Mouse (Mus musculus) midbrain, postnatal 0 days (tissue): ENCODE data around the gene Kiss1r. TPM values are rescaled to one million over a fixed set of nuclear protein-coding genes. Genes with fewer than 3 reads are reported as not detected.
A peak's percentile ranks its signal among the peaks of the same experiment; 100 is the strongest.

Experiments used
- ATAC-seq: fragments of 200-750 bp; cut with Nextera tagmentation; 2 replicates; pipeline ENCODE4 v1.8.0; 2017; ENCODE audit warnings: moderate number of reproducible peaks, mild to moderate bottlenecking, moderate TSS enrichment, moderate library complexity; ENCODE audit not compliant: low FRiP score
- DNase-seq: peaks from one replicate; pipeline ENCODE4 v3.0.0-alpha.2; 2015; ENCODE audit warnings: low spot score
- H3K27ac ChIP-seq: fragments of 300-500 bp; sonication (generic); 2 replicates; pipeline ENCODE4 v1.5.1; 2014; ENCODE audit warnings: low read depth, mild to moderate bottlenecking, low read length, mixed read lengths
- H3K27me3 ChIP-seq: fragments of 300-500 bp; sonication (generic); 2 replicates; pipeline ENCODE4 v1.6.1; 2014; ENCODE audit warnings: low read length, control low read depth, mixed read lengths; ENCODE audit not compliant: insufficient read depth
- H3K36me3 ChIP-seq: fragments of 300-500 bp; sonication (generic); 2 replicates; pipeline ENCODE4 v1.6.1; 2014; ENCODE audit warnings: low read length, control low read depth, mixed read lengths; ENCODE audit not compliant: insufficient read depth
- H3K4me1 ChIP-seq: fragments of 300-500 bp; sonication (generic); 2 replicates; pipeline ENCODE4 v1.6.1; 2014; ENCODE audit warnings: mild to moderate bottlenecking, control low read depth, antibody characterized with exemption, low read length, mixed read lengths; ENCODE audit not compliant: insufficient read depth
- H3K4me2 ChIP-seq: fragments of 300-500 bp; sonication (generic); 2 replicates; pipeline ENCODE4 v1.6.1; 2014; ENCODE audit warnings: low read depth, mild to moderate bottlenecking, low read length, mixed read lengths; ENCODE audit not compliant: poor library complexity, severe bottlenecking
- H3K4me3 ChIP-seq: fragments of 300-500 bp; sonication (generic); 2 replicates; pipeline ENCODE4 v1.5.1; 2014; ENCODE audit warnings: low read depth, mild to moderate bottlenecking, low read length, moderate library complexity
- H3K9ac ChIP-seq: fragments of 300-500 bp; sonication (generic); replicated peaks from 2 replicates; pipeline ENCODE4 v1.6.1; 2014; ENCODE audit warnings: mild to moderate bottlenecking, low read length, moderate library complexity, mixed read lengths; ENCODE audit not compliant: poor library complexity, severe bottlenecking
- H3K9me3 ChIP-seq: fragments of 300-500 bp; sonication (generic); 2 replicates; pipeline ENCODE4 v1.6.1; 2016; ENCODE audit warnings: low read length, control low read depth
- CTCF ChIP-seq: IDR thresholded peaks from 2 replicates; pipeline ENCODE4 v1.5.1; 2016; ENCODE audit warnings: antibody characterized with exemption, mild to moderate bottlenecking
- WGBS: fragments of 180-500 bp; shearing (Covaris S2); extraction: QIAGEN DNeasy Blood & Tissue Kit; methylation state at CpG from one replicate; pipeline ENCODE4 v1.1.7; 2014; 5-methylcytosine and 5-hydroxymethylcytosine counted together
- polyA plus RNA-seq: library from polyadenylated mRNA; unstranded; fragments of >200 nt; fragmentation: Nextera tagmentation; extraction: Ambion mirVana; gene quantifications from 2 replicates; pipeline ENCODE4 v1.2.1, GENCODE M21; 2015
- total RNA-seq: library from RNA; depleted of rRNA; stranded (reverse); fragments of >200 nt; gene quantifications from 2 replicates; pipeline ENCODE4 v1.2.3, GENCODE M21; 2014

The Kiss1r gene
- total and polyA plus RNA-seq, 2 experiments from 2014 or later, result 4.4 to 9.6 TPM

DNA sequence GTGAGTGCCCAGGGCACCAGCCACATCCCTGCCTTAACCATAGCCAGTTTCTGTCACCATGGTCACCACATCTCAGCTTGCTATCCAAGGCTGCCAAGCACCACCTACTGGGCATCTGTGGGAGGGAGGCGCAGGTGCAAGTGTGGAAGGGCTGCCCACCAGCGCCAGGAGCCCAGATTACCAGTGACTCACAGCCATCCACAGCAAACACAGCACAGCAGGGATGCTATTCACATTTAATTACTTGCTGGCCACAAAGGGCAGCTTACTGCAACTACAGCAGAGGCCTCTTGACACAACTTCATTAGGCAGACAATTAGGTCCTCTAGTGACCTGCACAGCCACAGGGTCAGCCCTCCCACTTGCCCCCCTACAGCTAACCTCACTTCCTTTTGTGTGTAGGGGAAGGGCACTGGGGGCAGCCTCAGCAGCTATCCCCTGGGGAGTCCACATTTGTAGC lies 15.8 kb upstream of the Kiss1r start:
- Histone ChIP-seq H3K4me1 (no peaks in the 10 kb centered on the region), H3K27ac (0 out of 2 replicates have a peak overlapping the region, but pooled peaks have one; percentile 3), H3K27me3 (no peaks in the 10 kb centered on the region), H3K4me2 (no peak overlapping the region), H3K9me3 (no peaks in the 10 kb centered on the region), H3K36me3 (peaks cover 33% of the 10 kb centered on the region), H3K4me3 (no peak overlapping the region), H3K9ac (0 out of 2 replicates have a peak overlapping the region, but pooled peaks have one; percentile 13)
- ATAC-seq, result peak; percentile 59; the same call in 1 of the 2 replicates
- TF ChIP-seq CTCF, result peak; percentile 69
- peak; percentile 73 for DNase-seq
- 15% methylated on average over 2 of the region's 2 CpGs for WGBS

- Histone ChIP-seq H3K27ac (no peak overlapping the region), H3K27me3 (no peaks in the 10 kb centered on the region), H3K9ac (no peak overlapping the region), H3K36me3 (peaks cover 30% of the 10 kb centered on the region), H3K9me3 (no peaks in the 10 kb centered on the region), H3K4me1 (no peaks in the 10 kb centered on the region), H3K4me3 (no peak overlapping the region), H3K4me2 (no peak overlapping the region)
- WGBS, result 94% methylated on average over 9 of the region's 9 CpGs
- DNase-seq (no peak), ATAC-seq (no peak)
- TF ChIP-seq CTCF, result no peak
These were observed 10.1 kb upstream of the Kiss1r start for GRCm38 (mm10) chr10:79906712-79907111.

DNA sequence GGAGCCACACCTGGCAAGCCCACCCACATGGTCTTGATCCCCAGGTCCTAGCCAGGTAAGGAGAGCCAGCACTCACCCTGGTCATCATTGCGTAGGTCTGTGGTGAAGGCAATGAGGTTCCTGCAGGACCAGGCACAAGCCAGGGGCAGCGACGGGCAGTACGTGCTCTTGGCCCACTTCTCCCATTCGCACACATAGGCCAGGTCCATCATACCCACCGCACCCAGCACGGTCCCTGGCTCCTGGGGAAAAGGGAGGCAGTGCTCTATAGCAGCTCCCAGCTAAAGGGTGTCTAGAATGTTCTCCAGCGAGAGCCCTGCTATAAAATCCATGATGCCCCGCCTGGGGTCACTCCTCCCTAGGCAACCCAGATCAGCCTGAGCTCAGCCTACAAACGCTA lies 9.4 kb upstream of the Kiss1r start:
- Histone ChIP-seq H3K4me2 (no peak overlapping the region), H3K27me3 (no peaks in the 10 kb centered on the region), H3K4me3 (no peak overlapping the region), H3K9ac (no peak overlapping the region), H3K9me3 (no peaks in the 10 kb centered on the region), H3K36me3 (peaks cover 35% of the 10 kb centered on the region), H3K4me1 (no peaks in the 10 kb centered on the region), H3K27ac (no peak overlapping the region)
- no peak for TF ChIP-seq CTCF
- ATAC-seq, result no peak
- no peak for DNase-seq
- WGBS, result 95% methylated on average over 10 of the region's 10 CpGs

- TF ChIP-seq CTCF, result no peak
- 2% methylated on average over 52 of the region's 52 CpGs for WGBS
- Histone ChIP-seq H3K9me3 (no peaks in the 10 kb centered on the region), H3K36me3 (peaks cover 28% of the 10 kb centered on the region), H3K9ac (peak within 1 kb of the TSS; percentile 69), H3K27ac (peak within 1 kb of the TSS; percentile 87), H3K4me3 (peak within 1 kb of the TSS; percentile 47), H3K27me3 (no peaks in the 10 kb centered on the region), H3K4me2 (peak within 1 kb of the TSS; percentile 52), H3K4me1 (no peaks in the 10 kb centered on the region)
- peak; percentile 96 for DNase-seq
- ATAC-seq, result peak; percentile 90
These were observed 8.3 kb upstream of the Kiss1r start, which contains the start of gene Med16 for GRCm38 (mm10) chr10:79908167-79909091. Gene Med16 (minus strand): TSS chr10:79908923.

DNA sequence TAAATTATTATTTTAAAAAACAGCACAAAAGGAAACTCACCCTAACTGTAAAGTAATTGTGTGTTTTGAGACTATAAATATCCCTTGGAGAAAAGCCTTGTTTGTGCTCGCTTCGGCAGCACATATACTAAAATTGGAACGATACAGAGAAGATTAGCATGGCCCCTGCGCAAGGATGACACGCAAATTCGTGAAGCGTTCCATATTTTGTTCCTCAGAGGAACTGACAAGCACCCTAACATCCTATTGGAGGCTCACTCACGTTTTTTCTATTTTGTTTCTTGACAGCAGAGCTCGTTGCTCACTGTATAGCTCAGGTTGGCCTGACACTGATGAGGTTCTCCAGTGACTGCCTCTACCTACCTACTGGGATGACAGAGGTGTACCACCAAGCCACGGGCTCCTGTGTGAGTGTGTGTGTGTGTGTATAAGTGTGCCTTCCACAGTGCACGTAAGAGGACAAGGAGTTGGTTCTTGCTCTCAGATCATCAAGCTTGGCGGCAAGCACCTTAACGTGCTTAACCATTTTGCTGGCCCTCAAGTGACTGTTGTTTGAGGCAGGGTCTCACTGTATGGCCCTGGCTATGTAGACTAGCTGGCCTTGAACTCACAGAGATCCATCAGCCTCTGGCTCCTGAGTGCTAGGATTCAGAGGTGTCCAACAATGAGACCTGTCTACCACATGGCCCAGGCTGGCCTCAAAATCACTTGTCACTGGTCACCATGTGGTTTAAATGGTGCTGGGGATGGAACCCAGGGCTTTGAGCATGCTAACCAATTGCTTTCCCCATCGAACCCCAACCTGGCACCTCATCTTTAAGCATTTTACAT lies 7.5 kb upstream of the Kiss1r start:
- 21% methylated on average over 14 of the region's 14 CpGs for WGBS
- Histone ChIP-seq H3K9me3 (no peaks in the 10 kb centered on the region), H3K4me2 (peak overlapping the region; percentile 37), H3K4me1 (no peaks in the 10 kb centered on the region; the same call in 1 of the 2 replicates), H3K9ac (peak overlapping the region; percentile 51), H3K27ac (peak overlapping the region; percentile 87), H3K27me3 (no peaks in the 10 kb centered on the region), H3K36me3 (peaks cover 28% of the 10 kb centered on the region), H3K4me3 (peak overlapping the region; percentile 47)
- ATAC-seq (peak; percentile 48), DNase-seq (peak; percentile 62)
- TF ChIP-seq CTCF, result no peak
